Mouse (Mus musculus) T-cell, adult 66 days (primary cell): Measurements from ENCODE around the gene Stab1. TPM values are rescaled to one million over a fixed set of nuclear protein-coding genes. Genes with fewer than 3 reads are reported as not detected.

Source experiments
- total RNA-seq, 2 experiments: library from RNA; stranded (reverse); gene quantifications; 3 replicates in 1 of 2; 4 replicates in 1 of 2; pipeline ENCODE4 v1.2.4; 2023

Gene Stab1
- 1 to 10 TPM in 1 of 2 experiments, under 1 TPM in 1; 0.61 to 2.3 TPM for total RNA-seq

GRCm38 (mm10) chr14:31168425-31168824 lies at the start of gene Stab1:
Gene Stab1 (minus strand): TSS chr14:31168641.

DNA sequence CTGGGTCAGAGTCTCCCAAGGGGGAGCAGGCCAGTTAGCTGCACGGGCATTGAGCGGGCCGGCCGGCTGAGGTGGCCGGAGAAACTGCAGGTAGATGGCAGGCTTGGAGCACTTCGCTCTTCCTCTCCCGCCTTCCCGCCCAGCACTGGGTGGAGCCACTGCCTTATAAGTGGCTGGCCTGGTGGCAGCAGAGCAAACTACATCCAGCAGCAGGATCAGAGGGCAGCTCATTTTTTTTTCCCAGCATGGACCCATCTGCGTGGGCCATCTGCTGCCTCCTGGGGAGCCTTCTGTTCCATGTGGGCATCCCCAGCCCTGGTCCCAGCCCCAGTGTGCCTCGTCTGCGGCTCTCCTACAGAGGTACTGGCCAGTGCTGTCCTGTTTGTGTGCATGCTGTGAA lies 49.2 kb upstream of the Stab1 start, which contains the start of gene Sema3g:
TSS of gene Sema3g (plus strand) at position 195 of the 400 bp plus-strand sequence.

GRCm38 (mm10) chr14:31216846-31217245 lies 48.4 kb upstream of the Stab1 start, which contains the start of gene Nisch:
Gene Nisch (minus strand): TSS chr14:31216946.

GRCm38 (mm10) chr14:31208084-31208483 lies 39.6 kb upstream of the Stab1 start, which contains the start of gene Tnnc1:
Gene Tnnc1 (plus strand): TSS chr14:31208312.

GRCm38 (mm10) chr14:31130236-31131220 lies 37.9 kb downstream of the Stab1 start, which contains the start of gene Nt5dc2:
Gene Nt5dc2 (plus strand): TSS chr14:31131053.

GRCm38 (mm10) chr14:31128826-31129219 lies 39.6 kb downstream of the Stab1 start, which contains the start of gene Smim4:
Gene Smim4 (minus strand): TSS chr14:31128956.

Other genes with a start within 250 kb of the Stab1 start
- not detected for gene Itih3, start 244.9 kb downstream of the Stab1 start, total RNA-seq
- gene Itih1, start 225.4 kb downstream of the Stab1 start, total RNA-seq, result not detected
- gene Nek4, start 217.3 kb downstream of the Stab1 start, total RNA-seq, result 1 to 10 TPM; 4.5 to 4.9 TPM
- 10 to 100 TPM in 1 of 2 experiments, 1 to 10 TPM in 1; 8.8 to 13.1 TPM for gene Glt8d1, start 167.2 kb downstream of the Stab1 start, total RNA-seq
- 100 to 1,000 TPM in 1 of 2 experiments, 10 to 100 TPM in 1; 98.0 to 122 TPM for gene Spcs1, start 167.0 kb downstream of the Stab1 start, total RNA-seq
- gene Pbrm1, start 149.5 kb downstream of the Stab1 start, total RNA-seq, result 10 to 100 TPM; 79.8 to 85.7 TPM
- 100 to 1,000 TPM; 279 to 306 TPM for gene Gnl3, start 149.5 kb downstream of the Stab1 start, total RNA-seq
- gene Smim4, start 39.7 kb downstream of the Stab1 start, total RNA-seq, result 10 to 100 TPM; 49.3 to 61.1 TPM
- 1 to 10 TPM; 1.2 to 2.0 TPM for gene Nt5dc2, start 37.6 kb downstream of the Stab1 start, total RNA-seq
- not detected for gene Tnnc1, start 39.7 kb upstream of the Stab1 start, total RNA-seq
- 100 to 1,000 TPM; 430 to 445 TPM for gene Nisch, start 48.3 kb upstream of the Stab1 start, total RNA-seq
- not detected for gene Sema3g, start 49.2 kb upstream of the Stab1 start, total RNA-seq
- gene Phf7, start 82.7 kb upstream of the Stab1 start, total RNA-seq, result 10 to 100 TPM; 10.6 to 11.0 TPM
- gene Bap1, start 82.8 kb upstream of the Stab1 start, total RNA-seq, result 100 to 1,000 TPM; 112 to 121 TPM
- not detected for gene Dnah1, start 155.3 kb upstream of the Stab1 start, total RNA-seq
- 10 to 100 TPM; 47.2 to 50.2 TPM for gene Capn7, start 168.0 kb upstream of the Stab1 start, total RNA-seq